Mouse (Mus musculus) kidney, adult 11 months (tissue): ENCODE measurements around the gene Cfap58.

Experiments used
- DNase-seq: peaks from one replicate; pipeline ENCODE4 v3.0.0; 2022

Cfap58 gene

DNA sequence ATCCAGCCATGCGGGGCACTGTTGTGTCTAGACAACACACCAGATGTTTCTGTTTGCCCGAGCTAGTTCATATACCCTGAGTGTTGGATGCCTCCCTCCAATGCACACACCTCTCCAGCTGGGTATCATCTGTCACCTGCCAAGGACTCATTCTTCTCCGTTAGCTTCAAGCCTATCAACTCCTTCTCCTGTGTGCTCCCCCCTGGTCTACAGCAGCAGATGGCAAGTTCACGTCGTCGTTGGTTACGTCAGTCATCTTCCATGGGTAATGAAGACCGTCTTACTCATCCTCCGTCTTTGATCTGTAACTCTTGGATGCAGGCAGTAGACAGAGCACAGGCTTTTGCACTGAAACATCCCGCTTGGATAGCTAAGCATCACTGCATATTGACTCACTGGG, 42.8 kb downstream of the Cfap58 start:
- no peak for DNase-seq

DNA sequence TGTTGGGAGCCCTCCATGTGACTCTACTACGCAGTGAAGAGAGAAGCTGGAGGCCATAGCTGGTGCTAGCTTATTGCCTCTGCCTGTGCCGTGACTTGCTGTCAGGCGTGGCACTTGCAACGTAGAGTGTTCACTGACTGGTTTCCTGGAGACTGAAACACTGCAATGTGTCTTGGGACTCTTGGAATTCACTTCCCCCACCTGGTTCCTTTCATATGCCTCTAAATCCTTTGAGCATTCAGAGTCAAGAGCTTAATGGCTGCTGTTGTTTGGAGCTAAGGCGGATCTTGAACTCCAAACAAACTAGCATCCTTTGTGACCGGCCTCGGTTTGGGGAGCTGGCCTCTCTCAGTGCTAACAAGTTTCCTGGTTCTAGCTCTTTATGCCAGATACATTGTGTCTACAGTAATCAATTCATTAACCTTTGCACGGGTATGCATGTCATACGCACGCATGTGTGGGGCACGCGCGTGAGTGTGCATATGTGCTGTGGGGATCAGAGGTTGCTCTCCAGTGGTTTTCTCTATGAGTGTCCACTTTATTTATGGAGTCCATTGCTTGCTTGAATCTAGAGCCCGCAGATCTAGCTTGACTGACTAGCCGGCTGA, 48.2 kb downstream of the Cfap58 start:
- no peak for DNase-seq

DNA sequence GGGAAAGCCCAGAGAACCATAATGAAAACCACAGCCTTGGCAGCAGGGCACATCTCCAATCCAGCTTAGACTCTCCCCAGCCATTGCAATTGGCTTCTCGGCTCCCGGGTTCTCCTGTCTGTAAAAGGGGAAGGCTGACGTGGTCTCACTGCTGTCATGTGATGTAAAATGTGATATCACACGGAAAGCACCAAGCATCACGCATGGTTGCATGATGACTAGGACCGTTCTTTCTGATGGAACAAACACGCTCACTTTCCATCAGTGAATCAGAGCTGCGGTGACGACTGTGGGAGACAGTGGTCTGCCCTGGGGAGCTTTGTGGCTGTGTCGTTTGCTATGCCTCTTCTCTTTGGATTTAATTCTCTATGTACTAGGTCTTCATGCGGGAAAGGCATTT, 50.5 kb downstream of the Cfap58 start:
- DNase-seq, result no peak

DNA sequence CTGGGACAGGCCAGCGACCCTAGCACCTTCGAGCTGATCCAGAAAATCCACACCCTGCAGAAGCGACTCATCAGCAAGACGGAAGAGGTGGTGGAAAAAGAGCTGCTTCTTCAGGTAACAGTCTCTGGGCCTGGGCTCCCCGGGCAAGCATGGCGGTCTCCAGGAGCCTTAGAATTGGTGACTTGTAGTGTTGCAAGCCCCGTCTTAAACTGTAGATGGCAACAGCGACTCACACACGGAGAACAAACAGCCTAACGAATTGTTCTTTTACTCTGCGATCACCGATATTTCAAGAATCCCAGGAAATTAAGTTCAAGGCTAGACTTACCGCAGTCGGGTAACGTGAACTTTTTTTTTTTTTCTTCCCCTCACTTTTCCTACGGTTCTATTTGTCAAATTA, 51.0 kb downstream of the Cfap58 start:
- no peak for DNase-seq

DNA sequence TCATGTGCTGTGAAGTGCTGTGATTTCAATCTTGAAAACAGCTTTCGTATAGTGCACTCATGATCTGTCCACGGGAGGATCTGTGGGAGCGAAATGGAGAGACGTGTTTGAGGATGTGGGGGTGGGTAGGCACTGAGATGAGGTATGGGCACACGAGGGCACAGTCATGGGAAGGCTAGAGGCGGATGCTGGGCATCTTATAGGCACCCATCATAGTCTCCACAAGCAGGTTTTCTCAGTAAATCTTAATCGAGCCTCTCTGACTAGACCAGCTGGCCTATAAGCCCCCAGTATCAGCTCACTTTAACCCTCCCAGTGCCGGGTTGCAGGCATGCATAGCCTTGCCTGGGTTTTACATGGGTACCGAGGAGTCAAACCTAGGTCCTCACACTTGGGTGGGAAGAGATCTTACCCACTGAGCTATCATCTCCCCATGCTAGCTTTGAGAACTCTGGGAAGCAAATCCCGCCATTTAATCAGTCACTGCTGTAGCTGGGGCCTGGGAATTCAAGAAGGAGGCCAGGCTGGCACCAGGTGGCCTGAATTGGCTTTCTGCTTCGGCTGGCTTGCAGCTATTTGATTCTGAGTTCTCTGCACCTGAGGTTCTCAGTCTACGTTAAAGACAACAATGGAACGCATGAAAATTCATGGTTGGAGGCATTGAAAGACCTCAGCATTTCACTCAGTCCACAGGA, 51.6 kb downstream of the Cfap58 start:
- no peak for DNase-seq

DNA sequence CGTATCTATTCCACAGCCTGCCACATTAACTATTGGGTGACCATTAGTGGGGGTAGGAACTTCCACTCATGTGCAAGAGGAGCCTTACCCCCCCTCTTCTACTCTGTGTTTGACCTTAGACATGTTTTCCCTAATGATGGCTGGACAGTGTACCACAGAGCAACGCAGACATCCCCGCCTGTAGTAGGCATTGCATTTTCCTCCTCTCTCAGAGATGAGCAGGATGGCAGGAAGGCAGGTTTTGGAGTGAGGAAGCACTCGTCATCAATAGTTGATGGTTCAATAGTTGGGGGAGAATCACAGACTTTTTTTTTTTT, 52.1 kb downstream of the Cfap58 start:
- no peak for DNase-seq

DNA sequence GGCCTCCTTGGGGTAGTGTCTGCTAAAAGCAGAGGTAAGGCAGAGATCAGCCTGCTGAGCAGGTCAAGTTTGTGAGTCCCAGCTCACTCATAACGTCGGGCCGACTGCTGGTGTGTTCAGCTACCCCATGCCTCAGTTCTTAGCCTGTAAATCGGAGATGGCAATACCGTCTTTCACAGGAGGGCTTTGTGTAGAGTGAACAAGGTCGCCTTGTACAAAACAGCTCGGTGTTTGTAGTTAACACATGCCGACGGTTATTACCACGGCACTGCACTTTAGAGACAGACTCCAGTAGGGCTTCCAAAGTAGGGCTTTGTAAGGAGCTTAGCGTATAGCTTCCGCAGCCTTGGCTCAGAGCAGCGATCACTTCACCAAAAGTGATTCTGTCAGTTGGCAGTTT, 63.8 kb downstream of the Cfap58 start:
- DNase-seq, result no peak

DNA sequence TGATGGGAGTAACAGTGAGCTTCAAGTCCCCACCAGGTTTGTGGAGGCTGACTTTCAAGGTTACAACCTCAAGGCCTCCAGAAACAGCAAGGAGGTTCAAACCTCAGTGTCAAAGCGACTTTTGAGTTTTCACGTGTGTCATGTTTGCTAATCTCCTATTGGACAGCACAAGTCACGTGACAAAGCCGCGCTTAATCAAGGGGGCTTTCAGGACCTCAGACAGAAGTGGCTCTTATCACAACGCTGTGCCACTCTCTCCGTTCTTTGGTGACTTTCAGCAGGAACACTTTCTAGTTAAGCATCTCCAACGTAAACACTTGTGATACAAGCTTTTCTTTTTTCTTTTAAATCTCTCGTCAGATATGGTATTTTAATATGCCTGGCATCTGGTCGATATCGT, 64.3 kb downstream of the Cfap58 start:
- DNase-seq, result no peak

DNA sequence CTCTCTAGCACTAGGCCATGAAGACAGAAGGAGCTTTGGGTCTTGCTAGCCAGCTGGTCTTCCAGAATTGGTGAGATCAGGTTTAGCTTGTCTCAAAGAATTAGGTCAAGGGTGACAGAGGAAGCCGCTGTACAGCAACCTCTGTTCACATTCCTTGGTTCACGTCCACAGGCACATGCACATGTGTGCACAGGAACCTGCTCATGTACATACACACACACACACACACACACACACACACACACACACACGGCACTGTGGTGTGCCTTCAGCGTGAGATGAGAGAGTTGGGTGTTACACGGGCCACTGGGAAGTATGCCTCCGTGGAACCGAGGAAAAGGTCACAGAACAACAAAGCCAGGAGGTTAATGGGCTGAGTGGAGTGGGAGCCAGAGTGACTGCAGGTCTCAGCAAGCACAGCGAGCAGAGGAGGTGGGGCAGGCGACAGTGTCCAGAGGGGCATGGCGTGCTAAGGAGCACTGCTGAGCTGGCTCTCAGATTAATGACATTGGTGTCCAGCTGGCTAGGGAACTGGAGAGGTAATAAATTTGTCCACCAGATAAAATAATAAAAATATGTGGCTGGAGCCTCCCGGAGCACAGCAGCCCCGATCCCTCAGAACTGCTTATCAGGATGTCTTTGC, 71.4 kb downstream of the Cfap58 start:
- no peak for DNase-seq

DNA sequence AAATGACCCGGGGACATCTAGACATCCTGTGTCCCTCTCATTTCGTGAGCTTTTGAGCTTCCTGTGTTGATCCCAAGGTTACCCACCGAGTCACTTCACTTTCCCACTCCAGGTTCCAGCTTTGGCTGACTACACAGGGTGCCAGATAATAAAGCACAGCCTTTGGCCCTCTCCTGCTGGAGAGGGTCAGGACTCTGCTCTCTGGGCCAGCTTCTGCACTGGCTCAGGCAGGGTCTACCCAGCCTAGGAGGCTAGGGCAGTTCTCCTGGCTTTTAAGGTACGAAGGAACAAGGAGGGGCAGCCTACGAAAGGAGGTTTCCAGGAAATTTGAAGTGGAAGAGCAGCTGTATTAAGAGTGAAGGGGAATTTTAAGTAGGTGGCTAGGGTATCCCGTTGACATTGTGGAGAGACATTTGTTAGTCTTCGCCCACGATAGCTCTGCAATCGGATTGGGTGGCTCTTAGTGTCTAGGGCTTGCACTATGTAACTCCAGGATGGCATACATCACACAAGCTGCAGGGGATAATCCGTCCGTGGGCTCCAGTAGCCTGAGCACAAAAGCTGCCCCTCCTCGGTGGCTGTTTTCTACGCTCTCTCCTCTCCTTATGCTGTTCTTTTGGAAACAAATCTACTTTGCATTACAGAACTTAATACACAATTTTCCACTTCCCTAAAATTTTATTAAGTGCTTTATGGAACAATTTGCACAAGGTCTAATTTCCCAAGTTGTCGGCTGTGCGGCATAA, 72.3 kb downstream of the Cfap58 start:
- no peak for DNase-seq

DNA sequence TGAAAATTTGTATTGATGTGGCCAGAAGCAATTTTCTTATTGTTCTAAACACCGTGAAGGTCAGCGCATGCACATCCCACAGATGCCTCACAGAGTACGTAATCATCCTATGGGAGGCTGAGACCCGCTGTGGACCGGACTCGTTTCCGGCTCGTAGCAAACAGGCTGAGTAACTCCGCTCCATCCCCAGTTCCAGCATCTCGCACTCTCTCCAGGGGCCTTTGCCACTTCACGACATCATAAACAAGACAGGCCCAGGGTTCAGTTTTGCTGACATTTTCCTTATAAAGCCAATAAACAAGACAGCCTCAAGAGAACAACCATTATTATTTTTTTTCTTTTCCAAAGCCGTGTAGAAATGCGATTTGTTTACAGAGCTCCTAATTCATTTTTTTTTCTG, 82.6 kb downstream of the Cfap58 start:
- no peak for DNase-seq

DNA sequence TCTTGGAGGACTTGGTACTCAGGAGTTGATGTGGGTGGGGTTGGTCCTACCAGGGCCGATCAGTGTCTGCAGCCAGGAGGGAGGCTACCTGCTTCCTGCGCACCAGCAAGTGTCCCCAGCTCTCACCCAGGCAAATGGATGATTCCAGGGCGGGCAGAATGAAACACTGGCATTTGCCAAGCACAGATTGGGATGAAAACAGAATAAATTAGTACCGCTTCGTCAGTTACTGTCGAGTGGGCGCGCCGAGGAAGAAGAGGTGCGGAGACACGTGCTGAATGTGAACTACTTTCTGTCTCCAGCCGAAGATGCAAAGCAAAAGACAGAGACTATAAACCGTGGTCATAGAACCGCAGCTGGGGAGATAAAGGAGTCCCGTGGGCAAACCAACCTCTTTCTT, 84.0 kb downstream of the Cfap58 start:
- no peak for DNase-seq

DNA sequence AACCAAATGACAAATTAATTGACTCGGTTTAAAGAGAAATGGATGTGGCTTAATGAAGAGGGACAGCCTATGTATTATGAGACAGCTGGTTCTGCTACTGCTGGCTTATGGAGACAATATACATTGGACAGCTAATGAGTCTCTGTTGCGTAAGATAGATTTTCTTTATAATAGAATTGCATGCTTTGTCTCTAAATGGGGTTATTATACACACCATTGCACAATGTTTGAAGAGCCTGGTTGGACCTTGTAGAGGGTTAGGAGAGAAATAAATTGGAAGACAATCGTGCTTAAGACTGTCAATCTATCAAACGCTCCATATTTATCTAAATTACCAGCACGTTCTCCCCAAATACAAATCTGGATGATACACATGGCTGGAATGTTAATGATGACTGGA, 85.3 kb downstream of the Cfap58 start:
- no peak for DNase-seq

DNA sequence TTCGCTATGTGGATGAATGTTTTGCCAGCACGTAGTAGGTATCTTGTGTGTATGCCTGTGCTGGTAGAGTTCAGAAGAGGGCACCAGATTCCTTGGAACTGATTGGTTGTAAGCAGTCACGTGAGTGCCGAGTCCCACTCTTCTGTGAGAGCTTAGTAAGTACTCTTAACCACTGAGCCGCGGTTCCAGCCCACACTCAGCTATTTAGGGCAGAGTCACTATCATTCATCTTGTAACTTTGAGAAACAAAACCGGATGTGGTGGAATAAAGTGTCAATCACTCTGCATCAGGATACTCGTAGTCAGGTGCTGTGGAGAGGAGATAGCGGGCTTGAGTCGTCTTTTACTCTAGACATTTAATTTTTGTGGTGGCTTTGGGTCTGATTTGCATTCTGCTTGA, 86.3 kb downstream of the Cfap58 start:
- no peak for DNase-seq

DNA sequence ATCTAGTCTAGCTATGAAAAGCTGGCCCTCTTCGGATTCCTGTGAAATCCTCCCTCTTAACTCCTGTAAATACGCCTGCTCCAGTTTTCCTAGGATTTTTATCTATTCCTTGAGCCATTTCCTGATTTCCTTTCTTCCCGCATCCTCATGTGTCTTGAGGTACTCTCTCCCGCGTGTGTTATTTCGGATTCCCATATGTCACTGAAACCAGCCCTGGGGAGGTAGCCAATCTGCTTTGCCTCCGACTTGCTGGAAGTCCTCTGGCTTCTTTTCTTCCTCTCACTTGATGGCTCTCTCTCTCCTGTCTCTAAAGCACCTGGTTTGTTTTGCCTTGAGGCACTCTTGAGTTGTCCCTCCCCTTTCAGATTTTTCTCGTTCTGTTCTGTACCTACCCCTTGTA, 87.9 kb downstream of the Cfap58 start:
- no peak for DNase-seq

DNA sequence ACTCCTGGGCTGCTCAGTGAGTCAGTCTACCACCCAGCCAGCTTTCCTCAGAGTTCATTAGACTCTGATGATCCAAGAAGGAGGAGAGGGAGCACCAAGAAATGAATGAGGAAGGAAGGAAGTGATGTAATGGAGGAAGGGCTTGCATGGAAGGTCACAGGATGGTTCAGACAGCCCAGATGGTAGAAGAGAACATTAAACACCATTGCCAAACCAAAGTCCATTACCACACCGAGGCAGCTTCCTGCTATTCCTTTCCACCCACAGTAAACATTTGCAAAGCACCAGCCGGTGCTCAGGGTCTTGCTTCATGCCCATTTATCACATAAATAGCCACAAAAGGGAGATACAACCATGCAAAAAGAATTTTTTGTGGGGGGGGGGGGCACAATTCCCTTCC, 89.4 kb downstream of the Cfap58 start:
- DNase-seq, result no peak

DNA sequence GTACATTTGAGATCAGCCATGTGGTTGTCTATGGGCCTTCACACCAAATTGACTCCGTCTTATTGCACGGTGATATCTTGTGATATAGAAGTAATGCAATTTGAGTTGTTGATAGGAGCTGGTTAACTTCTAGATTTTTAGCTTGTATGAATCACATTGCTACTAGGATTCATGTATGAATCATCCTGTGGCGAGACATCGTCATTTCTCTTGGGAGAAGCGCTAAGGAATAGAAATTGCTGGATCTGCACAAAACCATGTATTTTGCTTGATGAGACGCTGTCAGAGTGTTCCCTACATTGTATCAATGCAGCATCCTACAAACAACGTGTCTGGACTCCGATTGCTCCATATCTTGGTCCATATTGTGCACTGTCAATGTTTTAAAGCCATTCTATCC, 102.1 kb downstream of the Cfap58 start:
- DNase-seq, result no peak

DNA sequence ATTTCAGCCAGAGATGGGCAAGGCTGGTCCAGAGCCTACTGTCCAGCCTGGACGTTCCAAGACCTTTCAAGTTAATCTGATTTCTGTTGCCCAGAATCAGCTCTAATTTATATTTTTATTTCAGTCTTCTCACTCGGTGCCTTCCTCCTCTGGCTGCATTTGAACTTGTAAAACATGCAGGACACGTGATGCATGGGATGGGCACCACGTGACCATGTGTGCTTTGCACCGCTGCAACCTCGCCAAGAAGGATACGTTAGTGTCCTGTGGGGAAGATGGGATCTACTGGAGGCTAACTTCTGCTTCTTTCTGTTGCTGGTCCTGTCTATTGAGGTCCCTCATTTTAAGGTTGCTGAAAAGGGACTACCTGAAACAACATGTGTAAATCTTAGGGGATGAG, 109.8 kb downstream of the Cfap58 start:
- DNase-seq, result no peak

DNA sequence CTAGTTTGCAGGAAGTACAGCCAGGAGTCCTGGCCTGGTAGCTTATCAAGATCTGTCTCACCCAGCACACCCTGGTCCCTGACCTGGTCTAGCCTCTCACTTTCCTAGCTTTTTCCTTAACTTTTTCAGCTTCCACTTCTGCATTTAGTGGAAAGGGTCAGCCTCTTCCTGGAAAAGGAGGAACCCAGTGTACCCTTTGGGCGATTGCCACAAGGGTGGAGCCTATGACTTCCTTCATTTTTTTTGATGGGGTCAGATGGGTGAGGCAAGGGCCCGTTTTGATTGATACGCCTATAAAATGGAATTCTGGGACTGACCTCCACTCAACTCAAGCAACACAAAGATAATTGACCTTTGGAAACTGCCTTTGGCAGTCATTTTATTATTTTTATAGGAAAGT, 111.9 kb downstream of the Cfap58 start:
- no peak for DNase-seq

DNA sequence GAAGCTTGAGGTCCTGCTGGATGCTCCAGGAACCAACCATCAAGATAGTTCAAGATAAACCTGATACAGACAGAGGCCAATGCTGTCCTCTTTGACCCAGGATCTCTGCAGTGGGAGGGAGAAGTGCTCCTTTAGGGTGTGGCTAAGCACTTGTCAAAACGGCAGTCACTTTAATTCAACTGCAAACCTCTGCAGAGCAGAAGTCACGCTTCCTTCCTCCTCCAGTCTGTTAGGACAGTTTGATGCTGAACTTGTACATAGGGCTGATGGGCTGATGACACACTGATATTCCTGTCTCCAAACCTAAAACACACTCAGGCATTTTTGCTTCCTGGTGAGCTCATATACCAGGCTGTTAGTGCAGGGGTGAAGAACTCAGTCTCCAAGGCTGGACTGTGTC, 125.8 kb downstream of the Cfap58 start:
- no peak for DNase-seq

DNA sequence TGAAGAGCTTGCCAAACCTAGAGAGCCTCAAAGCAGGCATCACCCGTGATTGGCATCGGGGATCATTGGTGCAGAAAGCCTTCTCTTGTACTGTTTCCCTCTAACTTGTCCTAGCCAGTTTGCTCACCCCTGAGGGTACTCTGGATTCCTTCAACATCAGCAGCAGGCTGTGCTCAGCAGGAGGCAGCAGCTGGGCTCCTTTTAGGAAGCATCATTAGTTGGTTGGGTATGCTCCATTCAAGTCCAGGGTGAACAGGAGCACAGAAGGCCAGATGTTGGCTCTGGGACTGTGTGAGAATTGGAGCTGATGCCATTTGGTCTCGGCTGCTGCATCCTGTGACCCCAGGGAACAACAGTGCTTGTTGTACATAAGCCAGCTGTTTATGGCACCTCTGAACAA, 142.2 kb downstream of the Cfap58 start:
- DNase-seq, result no peak

DNA sequence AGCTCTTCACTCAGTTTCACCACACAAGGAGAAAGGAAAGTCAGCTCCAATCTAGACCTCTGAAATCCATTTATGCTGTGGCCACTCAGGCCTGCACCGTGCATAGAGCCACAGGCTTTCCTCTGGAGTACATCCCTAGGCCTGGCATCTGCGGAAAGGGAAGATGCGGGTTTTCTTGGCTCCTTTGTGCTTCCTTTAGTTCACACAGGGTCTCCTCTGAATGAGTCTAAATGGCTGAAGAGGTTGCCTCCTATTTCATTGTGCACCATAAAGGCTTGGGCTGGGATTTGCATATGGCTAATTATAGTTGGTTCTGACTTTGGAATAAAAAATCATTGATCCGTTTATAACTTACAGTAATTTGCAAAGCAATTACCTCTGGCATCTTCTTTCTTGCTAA, 144.0 kb downstream of the Cfap58 start:
- no peak for DNase-seq
